13 mouse cellular contexts compared by ENCODE assay signal in genomic region chr6:38196266-38197189, GRCm38 (mm10). TPM values are rescaled to one million over a fixed set of nuclear protein-coding genes. Genes with fewer than 3 reads are reported as not detected.
DNase-seq lines count a peak whose midpoint lies in the region; ATAC-seq lines count a peak whose summit lies in the region.
"Had no signal": no experiment of that assay in that cellular context is flagged by ENCODE, and none has a peak within 500 bp of the region (broad histone marks: within the 10 kb centered on the region; RNA-seq: fewer than 3 reads in every experiment).

No protein-coding gene starts in this region.

- H3K9me3 ChIP-seq in kidney, embryonic 15.5 days (replicated peaks): no peaks in the 10 kb centered on the region

- no peak for ATAC-seq in kidney, embryonic 15.5 days (replicated peaks; ENCODE audit: low FRiP score)
- ATAC-seq: intestine, postnatal 0 days had no signal

- intact Hi-C loops in gastrocnemius, postnatal 14 days (cut with DNase I; ENCODE audit: low total_unique reads): no loop called here

- H3K27me3 ChIP-seq in kidney, embryonic 15.5 days: no peaks in the 10 kb centered on the region

- no peak overlapping the region for H3K4me2 ChIP-seq in kidney, embryonic 15.5 days
- H3K4me2 ChIP-seq: liver, embryonic 11.5 days had no signal

- H3K4me1 ChIP-seq in kidney, embryonic 15.5 days: peaks cover 16% of the 10 kb centered on the region

- H3K27ac ChIP-seq in kidney, embryonic 15.5 days: peak overlapping the region; percentile 8; the same call in 1 of the 2 replicates

- WGBS in kidney, embryonic 15.5 days: 80% methylated on average over 24 of the region's 24 CpGs

- peaks cover 43% of the 10 kb centered on the region for H3K36me3 ChIP-seq in kidney, embryonic 15.5 days

- no peak overlapping the region for H3K9ac ChIP-seq in kidney, embryonic 15.5 days

- no peak overlapping the region for H3K4me3 ChIP-seq in kidney, embryonic 15.5 days (replicated peaks)
- H3K4me3 ChIP-seq: myocyte had no signal

- DNase-seq in kidney, postnatal 14 days: no peak
- peak; percentile 64 to 71 for DNase-seq in right cerebral cortex, adult 2 months (ENCODE audit: low spot score in 2 of 2)
- DNase-seq in right cerebral cortex, postnatal 4 days: no peak
- DNase-seq in cerebellum, postnatal 36 days: peak; percentile 84 to 89
- peak; percentile 79 for DNase-seq in telencephalon, adult 2 months (ENCODE audit: low read depth, low spot score)
- no peak for DNase-seq in ovary, postnatal 14 days (ENCODE audit: low spot score)
- no peak for DNase-seq in gastrocnemius, postnatal 14 days
- DNase-seq: lung, postnatal 10 days; thymus, adult 2 months had no signal

RNA-seq across cellular contexts. Expression of gene D630045J12Rik, which starts 57.3 kb away (rescaled TPM):
- 6.7 and 7.8 TPM in 2 replicates for polyA plus RNA-seq in kidney, embryonic 15.5 days (2015; fragmentation: Nextera tagmentation; extraction: Ambion mirVana)
- 1 to 10 TPM; 1.0 to 1.5 TPM for total RNA-seq in gastrocnemius, postnatal 14 days (2021)

Comparison
In these comparisons a context has a peak if more than half of its experiments do, and no peak if none do; other contexts are left out.
1. DNase-seq: peak in right cerebral cortex, adult 2 months (2 of 2), cerebellum, postnatal 36 days (2 of 2) and telencephalon, adult 2 months (single experiment); none in kidney, postnatal 14 days (single experiment), right cerebral cortex, postnatal 4 days (single experiment), ovary, postnatal 14 days (single experiment) and gastrocnemius, postnatal 14 days (single experiment).